Mouse (Mus musculus) skeletal muscle tissue, adult 2 months (tissue): Measurements from ENCODE around the gene Elac2.

Source experiments
- DNase-seq: peaks from one replicate; pipeline ENCODE4 v3.0.0-alpha.2; 2012; ENCODE audit warnings: low read depth, low spot score

Elac2 gene

DNA sequence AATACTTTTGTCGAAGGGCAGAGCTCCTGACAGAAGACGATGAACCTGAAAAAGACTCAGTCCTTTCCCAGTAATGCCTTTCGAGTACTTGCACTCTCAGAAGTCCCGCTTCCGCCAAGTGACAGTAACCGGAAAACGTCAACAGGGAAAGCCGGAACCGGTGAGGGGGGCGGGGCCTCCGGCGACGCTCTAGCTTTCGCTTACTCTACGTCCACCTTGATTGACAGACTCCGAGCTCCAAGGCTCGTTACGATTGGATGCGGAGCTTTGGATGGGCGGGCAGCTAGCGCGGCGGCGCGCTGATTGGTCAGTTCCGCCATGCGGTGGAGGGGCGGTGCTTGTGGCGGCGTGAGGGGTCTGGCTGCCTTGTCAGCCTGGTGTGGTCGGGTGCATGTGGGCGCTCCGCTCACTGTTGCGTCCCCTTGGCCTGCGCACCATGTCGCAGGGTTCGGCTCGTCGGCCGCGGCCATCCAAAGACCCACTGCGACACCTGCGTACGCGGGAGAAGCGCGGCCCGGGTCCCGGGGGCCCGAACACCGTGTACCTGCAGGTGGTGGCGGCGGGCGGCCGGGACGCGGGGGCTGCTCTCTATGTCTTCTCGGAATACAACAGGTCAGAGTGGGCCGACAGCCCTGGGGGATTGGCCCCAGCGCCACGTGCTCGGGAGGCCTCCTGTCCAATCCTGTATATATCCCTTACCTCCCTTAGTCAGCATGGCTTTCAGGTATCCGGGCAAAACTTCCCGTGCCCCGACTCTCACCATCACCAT, at the start of gene Elac2:
TSS of gene Elac2 (plus strand) at position 319 of the 769 bp plus-strand sequence.
- peak; percentile 98 for DNase-seq

DNA sequence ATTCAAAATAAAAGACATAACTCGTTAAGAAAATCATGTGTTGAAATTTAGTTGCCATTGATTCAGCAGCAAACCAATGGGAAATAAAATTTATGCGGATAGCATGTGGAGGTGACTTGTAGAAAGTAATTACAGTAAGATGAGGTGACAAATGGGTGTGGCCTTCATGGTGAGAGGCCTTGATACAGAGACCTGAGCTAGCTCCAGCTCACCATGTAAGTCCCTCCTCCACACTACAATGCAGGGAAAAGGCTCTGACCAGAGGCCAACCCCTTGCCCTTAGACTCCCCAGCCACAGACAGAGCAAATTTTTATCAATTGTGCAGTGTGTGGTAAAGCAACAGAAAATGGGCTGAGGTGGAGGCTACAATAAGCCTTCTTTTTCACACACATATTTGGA, 49.7 kb upstream of the Elac2 start:
- DNase-seq = no peak

DNA sequence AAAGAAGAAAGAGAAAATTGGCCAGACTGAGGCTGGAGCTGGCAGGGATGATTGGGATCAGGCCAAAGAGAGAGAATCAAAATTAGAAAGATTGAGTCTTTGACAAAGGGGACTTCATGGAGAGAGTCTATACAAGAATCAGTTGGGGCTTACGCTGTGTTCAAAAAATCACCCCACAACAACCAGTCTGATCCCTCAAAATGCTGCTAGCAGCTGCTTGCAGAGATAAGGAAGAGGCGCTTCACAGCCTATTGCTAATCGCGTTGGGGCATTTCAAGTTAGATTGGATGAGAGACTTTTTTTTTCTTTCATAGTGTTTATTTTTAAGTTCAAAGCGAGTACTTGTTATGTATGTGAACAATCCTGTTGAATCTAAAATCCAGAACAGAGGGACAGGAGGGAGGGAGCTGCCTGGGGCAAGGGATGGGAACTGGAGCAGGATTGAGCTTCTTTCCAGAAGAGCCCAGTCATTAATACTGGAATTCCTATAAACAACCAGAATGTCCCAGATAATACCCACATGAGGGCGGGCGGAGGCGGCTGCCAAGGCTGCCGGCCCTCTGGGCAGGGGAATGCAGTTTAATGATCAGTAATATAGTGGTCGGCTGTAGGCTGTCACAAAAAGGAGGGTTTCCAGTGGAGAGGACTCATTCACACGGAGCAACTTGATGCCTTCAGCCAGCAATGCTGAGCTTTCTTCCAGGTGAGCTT, 47.6 kb upstream of the Elac2 start:
- DNase-seq = no peak

DNA sequence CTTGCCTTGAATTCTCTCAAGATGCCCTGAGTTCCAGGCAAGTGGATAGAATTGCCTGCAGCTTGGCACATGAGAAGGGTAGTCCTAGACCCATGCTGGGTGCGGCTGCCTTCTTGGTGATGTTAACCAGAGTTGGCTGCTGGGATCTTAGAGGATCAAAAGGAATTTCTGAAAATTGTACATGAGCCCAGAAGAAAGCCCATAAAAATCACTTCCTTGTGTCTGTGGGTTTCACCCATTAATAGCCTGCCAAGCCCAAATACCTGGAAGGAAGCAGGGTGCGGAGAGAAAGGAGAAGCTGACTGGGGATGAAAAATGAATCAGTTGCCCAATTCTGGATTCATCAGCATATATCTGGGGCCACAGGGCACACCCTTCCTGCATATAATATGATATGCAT, 41.6 kb upstream of the Elac2 start:
- no peak for DNase-seq

DNA sequence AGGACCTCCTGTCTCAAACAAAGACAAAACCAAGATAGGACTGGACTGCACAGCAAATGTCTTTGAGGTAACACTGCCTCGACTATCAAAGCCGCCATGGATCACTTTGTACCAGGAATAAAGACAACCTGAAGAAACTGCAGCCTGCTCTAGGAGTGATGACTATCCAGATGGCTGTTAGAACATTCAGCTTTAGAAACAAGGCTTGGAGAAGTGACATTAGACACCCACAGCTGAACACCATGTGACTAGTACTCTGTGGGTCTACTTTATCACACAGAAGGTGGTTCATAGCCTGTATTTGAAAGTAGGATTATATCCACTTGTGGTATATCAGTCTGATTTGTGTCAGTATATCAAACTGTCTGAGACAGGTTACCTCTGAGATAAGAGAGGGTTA, 37.6 kb upstream of the Elac2 start:
- no peak for DNase-seq

DNA sequence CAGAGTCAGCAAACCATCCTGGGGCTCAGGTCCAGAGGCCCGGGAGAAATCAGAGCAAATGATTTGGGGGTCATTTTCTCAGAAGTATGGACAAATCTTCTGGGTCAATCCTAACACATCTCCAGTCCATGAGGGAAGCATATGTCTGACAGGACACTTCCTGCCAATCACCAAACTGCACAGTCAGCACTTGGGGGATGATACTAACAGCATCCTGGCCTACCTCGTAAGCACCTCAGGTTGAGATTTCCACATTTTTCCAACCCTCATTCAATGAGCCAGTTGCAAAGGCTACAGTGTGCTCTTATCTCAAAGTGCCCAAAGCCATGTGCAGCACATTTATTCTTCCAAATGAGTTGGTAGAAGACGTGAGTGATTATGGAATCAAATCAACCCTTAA, 29.1 kb upstream of the Elac2 start:
- DNase-seq = no peak

DNA sequence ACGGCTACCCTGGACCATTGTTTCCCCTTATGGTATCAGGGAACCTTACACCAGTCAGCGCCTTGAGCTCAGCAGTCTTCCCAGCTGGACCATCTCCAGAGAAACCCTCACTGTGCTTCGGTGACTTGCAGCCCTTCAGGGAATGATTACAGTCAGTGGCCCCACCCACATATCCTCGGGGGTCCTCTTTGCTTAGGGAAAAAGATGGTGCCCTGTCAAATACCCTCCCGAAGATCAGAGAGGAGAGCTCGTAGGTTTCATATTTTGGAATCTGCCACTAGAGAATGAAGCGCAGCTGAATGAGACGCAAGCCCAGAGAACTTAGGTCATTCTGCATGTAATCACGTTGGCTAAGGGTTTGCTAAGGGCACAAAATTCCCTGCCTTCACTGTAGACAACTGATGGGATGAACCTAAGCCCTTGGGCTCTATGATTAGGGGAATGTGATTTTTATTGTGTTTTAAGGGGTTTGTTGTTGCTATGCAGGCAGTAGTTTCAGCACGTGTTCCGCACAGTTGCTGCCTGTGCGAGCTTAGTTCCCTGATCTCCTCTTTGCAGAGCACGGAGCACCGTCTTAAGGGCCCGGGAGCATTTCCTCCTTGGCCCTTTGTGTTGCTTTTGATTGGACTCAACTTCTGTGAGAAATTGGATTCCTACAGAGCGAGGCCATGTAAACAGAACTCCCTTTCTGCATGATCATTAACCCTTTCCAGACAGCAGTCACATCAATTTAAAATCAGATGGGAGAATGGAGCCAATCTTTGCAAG, 21.7 kb upstream of the Elac2 start:
- DNase-seq = no peak

DNA sequence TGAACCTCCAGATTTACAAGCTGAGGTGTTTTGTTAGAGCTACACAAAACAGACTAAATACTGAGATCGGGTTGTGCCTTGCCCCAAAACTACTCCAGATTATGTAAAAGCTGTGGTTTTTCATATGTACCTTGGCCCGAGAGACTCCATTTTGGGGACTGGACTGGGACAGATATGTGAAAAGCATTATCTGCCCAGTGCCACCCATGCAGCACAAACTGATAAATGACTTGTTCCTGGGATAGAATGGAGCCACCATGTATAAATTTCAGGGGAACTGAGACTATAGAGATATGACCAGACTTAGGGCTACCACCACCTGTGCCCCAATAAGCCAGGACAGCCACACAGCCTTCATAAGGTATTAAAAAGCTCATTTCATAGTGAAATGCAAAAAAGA, 16.2 kb upstream of the Elac2 start:
- no peak for DNase-seq

DNA sequence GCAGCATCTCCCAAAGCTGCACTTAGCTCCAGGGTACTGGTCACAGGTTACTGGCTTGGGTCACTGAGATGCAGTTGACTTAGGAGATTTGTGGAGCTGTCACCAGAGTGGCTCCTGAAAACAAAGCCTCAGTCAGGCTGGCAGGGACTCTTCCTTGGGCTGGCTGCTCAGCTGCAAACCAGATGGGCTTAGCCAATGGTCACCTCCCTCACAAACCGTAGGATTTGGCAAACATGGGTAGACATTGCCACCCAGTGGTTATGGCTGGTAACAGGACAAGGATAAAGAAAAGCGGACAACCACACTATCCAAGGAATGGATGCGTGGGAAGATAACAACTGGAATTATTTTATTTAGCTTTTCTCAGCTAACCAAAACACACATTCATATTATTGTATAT, 10.3 kb upstream of the Elac2 start:
- DNase-seq = peak; percentile 42

DNA sequence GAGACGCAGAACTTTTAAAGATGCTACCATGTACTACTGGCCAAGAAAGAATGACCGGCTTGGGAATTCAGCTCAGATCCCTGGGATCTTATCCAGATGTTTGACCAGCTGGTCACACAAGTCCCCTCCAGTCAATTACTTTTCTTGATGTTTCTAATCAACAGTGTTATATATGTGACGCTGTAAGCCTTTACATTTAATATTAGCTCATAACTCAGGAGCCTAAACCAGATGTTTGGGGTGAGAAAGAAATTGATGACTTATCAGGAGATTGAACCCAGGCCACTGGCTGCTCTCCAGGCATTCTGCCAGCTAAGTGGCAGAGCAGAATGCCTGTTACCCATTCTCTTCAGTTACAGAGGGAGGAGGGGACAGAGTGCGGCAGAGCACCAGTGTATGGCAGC, 9.9 kb upstream of the Elac2 start:
- no peak for DNase-seq

DNA sequence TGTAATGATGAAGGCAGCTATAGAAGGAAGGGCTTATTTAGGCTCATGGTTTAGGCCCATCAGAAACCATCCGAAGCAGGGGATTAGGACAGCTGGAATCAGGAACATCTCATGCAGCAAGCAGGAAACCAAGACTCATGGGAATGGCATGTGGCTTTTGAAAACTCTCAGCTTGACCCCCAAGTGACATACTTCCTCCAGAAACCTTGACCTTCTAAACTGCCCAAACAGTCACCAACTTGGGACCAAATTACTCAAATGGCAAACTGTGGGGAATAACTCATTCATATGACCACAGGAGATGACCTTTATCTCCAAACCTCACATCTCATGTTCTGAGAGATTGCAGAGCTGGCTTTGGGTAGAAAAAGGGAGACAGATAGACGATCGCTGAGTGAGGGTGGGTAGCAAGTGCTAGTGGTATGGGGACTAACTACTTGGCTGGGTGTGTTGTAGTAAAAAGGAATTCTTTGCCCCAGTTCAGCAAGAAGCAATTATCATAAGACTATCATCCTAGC, 7.3 kb upstream of the Elac2 start:
- no peak for DNase-seq

DNA sequence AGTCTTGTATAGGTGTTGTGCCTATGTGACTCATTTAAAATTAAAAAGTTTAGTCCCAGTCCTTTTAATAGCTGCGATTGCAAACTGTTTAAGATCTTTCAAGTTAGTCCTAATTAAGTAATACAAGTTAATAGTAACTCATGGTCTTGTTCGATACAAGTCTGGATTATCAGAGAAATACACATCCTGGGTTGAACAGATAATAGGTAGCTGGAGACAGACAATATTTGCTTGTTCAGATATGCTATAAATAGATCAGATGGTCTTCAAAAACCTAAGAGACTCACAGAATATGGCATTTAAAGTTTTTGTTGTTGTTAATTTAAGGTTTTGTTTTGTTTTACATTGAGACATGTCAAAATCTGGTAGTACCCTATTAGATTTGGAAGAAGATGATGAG, 6.4 kb upstream of the Elac2 start:
- DNase-seq = no peak

DNA sequence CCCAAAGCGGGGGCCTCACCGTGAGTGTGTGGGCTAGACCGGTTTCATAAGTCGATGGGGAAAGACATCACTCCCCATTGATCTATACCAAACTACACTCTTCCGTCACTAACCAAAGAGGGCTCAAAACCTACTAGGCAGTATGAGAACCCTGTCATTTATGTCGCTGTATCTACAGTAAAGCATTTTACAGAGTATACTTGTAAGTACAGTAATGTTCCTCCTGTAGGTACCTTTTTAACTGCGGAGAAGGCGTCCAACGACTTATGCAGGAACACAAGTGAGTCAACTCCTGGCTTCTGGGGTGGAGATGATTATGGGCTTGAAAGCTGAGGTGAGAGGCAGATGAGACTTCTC, 629 bp downstream of the Elac2 start:
- no peak for DNase-seq

DNA sequence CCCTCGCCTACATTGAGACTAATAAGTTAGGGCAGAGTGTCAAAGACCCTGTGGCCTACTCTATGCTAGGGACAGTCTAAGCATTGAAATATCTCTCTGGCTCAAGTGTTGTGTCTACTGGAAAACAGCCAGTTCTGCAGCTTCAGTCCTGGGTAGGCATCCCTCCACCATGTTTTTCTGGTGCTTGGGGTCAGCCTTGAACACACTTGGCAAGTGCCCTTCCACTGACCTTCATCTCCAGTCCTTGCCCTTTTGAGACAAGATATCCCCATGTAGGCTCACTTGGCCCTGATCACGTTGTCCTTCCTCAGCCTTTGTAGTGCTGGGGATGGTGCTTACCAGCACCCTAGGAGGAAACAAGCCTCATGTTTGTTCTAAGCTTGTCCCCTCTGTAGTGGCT, 9.7 kb downstream of the Elac2 start:
- no peak for DNase-seq

DNA sequence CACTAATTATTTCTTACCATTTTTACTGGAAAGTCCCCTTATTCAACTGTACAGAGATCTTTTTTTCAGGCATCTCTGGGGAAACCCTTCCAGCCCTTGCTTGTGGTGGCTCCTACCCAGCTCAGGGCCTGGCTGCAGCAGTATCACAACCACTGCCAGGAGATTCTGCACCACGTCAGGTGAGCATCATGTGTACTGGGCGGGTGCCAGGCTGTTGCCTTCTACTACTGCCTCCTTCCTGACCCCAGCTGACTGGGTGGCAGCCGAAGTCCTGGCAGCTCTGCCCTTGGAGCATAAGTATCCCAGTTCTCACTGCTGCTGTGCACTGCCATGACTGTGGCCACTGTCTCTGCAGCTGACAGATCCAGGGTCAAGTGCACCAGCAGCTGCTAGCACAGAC, 19.6 kb downstream of the Elac2 start:
- DNase-seq = peak; percentile 11

DNA sequence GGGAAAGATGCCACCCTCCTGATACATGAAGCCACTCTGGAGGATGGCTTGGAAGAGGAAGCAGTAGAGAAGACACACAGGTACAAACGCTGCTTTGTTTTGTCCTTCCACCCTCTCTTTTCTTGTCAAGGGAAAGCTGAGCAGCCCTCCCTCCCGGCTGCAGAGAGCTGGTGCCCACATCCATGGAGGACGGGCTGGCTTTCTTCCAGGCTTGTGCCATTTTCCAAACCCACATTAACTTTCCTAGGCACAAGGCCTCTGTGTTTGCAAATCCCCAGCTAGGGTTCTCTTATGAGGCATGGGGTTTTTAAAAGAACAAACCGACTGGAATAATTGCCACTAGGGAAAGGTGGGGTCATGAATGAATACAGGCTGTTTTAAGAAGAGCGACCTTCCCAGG, 20.8 kb downstream of the Elac2 start:
- no peak for DNase-seq

DNA sequence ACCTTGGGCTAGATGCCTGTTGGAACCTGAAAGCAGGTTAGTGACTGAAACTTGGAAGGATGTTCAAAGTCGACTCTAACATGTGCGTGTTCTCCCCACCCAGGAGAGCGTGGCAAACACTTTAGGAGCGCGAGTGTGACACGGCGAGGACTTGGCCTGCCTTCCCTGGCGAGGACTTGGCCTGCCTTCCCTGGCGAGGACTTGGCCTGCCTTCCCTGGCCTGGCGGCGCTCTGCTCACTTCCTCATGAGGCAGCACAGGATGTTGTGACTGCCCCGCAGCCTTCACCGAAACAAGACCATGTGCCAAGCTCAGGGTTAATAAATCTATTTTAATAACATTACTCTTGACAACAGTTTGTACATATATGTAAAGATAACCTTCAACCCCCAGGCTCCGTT, 22.9 kb downstream of the Elac2 start:
- no peak for DNase-seq

DNA sequence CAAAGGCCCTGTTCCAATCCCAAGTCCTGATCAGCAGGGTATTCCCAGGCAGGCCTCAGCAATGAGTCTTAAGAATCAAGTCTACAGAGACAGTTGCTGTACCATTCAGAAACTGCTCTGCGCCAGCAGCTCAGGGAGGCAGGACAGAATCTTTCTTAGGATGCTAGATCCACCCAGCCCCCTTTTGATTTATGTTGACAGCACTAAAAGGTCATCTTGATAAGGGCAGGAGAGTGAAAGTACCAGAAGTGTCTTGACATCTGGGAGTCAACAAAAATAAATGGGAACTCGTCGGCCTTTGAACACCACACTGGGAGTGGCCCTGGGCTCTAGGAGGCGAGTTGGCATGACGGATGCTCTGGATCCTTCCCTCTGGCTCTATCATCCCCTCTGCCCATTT, 24.8 kb downstream of the Elac2 start:
- DNase-seq = no peak

DNA sequence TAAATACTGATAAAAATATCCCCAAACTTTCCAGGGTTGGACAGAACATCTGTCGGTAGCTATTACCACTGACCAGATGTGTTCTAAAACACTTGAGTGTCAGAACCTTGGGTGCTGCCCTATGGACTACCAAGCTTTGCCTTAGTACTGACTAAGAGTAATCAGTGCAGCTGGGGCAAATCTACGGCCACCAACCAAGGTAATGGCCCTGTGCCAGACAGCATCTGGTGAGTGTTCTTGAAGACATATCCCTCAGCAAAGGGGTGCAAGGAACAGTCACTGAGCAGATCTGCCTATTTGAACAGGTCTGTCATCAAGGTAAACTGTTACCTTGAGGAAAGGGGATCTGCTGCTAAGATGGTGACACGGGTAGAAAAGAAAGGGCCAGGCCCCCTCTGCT, 26.0 kb downstream of the Elac2 start:
- no peak for DNase-seq

DNA sequence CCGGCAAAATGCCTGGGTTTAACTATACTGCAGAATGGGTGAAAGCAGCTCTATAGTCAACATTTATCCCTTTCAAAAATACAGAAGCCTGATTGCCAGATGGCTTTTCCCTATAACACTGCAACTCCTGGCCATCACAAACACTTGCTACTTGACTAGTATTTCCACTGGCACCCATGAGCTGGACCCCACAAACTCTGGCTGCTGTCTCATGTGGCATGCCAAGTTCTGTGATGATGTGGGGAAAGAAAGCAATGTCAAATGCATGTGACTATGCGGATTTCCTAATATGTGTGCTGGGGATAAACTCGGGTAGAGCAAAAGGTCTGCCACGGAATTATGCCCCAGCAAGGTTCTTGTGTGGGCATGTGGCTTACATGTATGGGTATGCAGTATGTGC, 27.2 kb downstream of the Elac2 start:
- no peak for DNase-seq

DNA sequence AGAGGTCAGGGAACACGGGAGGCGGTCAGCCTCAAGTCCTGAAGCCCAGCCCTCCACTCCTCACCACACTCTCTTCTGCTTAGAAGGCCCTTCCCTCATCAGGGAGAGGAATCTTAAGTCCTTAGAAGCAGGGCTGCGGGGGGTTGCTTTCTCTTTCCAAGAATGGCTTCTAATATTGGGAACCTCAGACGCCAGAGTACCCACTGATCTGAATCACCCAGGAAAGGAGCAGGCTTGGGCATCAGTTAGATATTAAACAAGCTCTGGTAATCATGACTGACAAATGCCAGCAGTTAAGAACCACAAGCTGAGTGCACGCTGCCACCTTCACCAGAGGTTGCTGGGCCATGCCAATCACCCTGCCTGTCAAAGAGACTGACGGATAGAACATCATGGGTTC, 35.1 kb downstream of the Elac2 start:
- no peak for DNase-seq

DNA sequence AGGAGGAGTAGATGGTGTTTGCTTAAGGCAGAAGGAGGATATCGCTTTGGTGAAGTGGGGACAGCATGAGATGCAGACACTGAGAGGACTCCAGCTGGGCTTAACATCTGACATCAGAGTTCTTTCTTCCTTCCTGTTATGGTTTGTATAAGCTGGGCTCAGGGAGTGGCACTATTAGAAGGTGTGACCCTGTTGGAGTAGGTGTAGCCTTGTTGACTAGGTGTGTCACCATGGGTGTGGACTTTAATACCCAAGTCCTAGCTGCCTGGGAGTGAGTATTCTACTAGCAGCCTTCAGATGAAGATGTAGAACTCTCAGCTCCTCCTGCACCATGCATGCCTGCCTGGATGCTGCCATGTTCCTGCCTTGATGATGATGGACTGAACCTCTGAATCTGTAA, 37.9 kb downstream of the Elac2 start:
- DNase-seq = no peak

DNA sequence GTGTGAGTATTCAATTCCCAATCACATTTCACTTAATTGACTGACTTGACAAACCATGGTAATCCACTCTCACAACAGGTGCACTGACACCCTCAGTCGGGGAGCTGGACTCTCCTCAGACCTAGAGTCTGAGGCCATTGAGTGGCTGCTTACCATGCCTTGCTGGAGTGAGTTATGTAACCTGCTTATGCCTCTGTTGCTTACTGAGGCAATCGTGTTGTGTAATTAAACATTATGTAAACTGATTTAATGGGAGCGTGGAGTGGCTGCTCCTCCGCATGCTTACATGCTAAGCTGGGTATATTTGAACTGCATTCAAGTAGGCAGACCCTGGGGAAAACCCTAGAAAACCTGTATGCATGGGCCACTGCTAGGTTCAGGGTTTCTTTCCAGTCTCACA, 41.9 kb downstream of the Elac2 start:
- no peak for DNase-seq
